Mouse (Mus musculus) splenic B cell, adult 2 months (primary cell): Measurements from ENCODE around the gene Tnfrsf8.
A peak's percentile ranks its signal among the peaks of the same experiment; 100 is the strongest.

Experiments used
- DNase-seq: peaks from one replicate; pipeline ENCODE4 v3.0.0-alpha.2; 2011; ENCODE audit warnings: low read depth, low spot score
- H3K27me3 ChIP-seq: 2 replicates; pipeline ENCODE4 v1.6.1; 2012; ENCODE audit warnings: mild to moderate bottlenecking, low read length, moderate library complexity, mixed read lengths; ENCODE audit not compliant: control insufficient read depth, poor library complexity, insufficient read depth, severe bottlenecking
- H3K36me3 ChIP-seq: 2 replicates; pipeline ENCODE4 v1.6.1; 2012; ENCODE audit warnings: mild to moderate bottlenecking, low read length, moderate library complexity, mixed read lengths; ENCODE audit not compliant: control insufficient read depth, poor library complexity, insufficient read depth, severe bottlenecking

Gene Tnfrsf8

GRCm38 (mm10) chr4:145295589-145296300 lies 19.2 kb downstream of the Tnfrsf8 start:
- no peaks in the 10 kb centered on the region for H3K27me3 ChIP-seq
- DNase-seq: peak; percentile 81
- H3K36me3 ChIP-seq: no peaks in the 10 kb centered on the region

DNA sequence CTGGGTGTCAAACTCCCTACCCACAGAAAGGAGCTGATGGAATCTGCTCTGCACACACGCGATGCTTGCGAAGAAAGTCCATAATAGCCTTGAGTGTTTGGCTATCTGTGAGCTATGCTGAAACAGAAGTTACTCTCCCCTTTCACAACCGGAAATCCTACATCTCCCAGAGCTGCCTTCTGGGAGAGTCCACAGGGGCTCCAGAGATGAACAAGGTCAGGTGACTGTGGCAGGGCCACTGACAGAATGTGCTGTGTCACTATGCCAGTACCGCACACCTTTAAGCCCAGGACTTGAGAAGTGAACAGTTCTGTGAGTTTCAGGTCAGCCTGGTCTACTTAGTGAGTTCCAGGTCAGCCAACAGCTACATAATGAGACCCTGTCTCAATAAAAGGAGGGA lies 20.4 kb downstream of the Tnfrsf8 start:
- H3K27me3 ChIP-seq: no peaks in the 10 kb centered on the region
- DNase-seq: no peak

DNA sequence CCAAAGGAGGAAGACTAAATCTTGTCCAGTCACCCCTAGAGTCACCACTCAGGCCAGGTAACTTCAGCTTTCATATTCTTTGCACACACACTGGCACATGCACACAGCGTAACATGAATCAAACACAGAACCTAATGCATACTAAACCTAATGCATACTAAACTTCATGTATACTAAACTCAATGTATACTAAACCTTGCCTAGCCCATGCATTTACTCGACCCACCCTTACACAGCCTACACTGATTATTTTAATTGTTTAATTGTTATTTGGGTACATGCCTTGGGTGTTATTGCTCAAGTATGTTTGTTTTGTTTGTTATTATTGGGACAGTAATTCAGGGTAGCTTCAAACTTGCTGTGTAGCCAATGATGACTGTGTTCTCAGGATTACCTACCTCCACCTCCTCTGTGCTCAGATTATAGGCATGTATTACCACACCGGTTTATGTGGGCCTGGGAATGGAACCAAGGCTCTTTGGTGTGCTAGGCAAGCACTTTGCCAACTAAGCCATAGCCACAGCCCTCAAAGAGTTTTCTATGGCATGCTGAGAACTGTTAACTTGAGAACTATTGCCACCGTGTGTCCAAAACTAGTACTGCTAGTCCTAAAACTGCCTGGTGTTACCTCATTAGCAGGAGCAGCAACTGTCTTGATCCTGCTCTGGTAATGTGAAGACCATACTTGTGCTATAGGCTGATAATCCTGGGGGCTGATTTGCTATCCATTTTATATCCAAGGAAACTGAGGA lies 28.4 kb downstream of the Tnfrsf8 start:
- no peaks in the 10 kb centered on the region for H3K27me3 ChIP-seq
- no peaks in the 10 kb centered on the region for H3K36me3 ChIP-seq
- DNase-seq: peak; percentile 90

More for the DNA sequence above, 20.4 kb downstream of the Tnfrsf8 start:
- no peaks in the 10 kb centered on the region for H3K36me3 ChIP-seq

DNA sequence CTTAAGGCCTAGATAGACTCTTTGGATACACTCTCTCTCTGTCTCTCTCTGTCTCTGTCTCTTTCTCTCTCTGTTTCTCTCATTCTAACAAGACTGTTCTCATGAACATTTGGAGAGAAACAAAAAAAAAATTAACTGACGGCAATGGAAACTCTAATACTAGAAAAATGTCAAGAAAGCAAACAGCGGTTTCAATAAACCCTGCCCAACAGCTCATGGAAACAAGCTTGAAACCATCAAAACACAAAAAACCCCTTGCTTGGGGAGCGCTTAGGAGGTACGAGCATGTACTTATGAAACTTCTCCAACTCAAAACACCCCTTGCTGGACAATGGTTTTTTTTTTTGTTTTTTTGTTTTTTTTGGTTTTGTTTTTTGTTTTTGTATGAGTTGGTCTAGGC lies 30.3 kb downstream of the Tnfrsf8 start:
- Histone ChIP-seq H3K27me3 (no peaks in the 10 kb centered on the region), H3K36me3 (no peaks in the 10 kb centered on the region)
- DNase-seq: no peak

- no peak for DNase-seq
- H3K36me3 ChIP-seq: no peaks in the 10 kb centered on the region
- no peaks in the 10 kb centered on the region for H3K27me3 ChIP-seq
Measured at GRCm38 (mm10) chr4:145283441-145283840, 31.5 kb downstream of the Tnfrsf8 start.

GRCm38 (mm10) chr4:145280966-145281365 lies 34.0 kb downstream of the Tnfrsf8 start:
- DNase-seq: no peak
- H3K36me3 ChIP-seq: no peaks in the 10 kb centered on the region
- H3K27me3 ChIP-seq: no peaks in the 10 kb centered on the region

GRCm38 (mm10) chr4:145278724-145279370 lies 36.1 kb downstream of the Tnfrsf8 start:
- H3K27me3 ChIP-seq: no peaks in the 10 kb centered on the region
- DNase-seq: no peak
- H3K36me3 ChIP-seq: no peaks in the 10 kb centered on the region

GRCm38 (mm10) chr4:145278231-145278630 lies 36.7 kb downstream of the Tnfrsf8 start:
- Histone ChIP-seq H3K36me3 (no peaks in the 10 kb centered on the region), H3K27me3 (no peaks in the 10 kb centered on the region)
- no peak for DNase-seq

DNA sequence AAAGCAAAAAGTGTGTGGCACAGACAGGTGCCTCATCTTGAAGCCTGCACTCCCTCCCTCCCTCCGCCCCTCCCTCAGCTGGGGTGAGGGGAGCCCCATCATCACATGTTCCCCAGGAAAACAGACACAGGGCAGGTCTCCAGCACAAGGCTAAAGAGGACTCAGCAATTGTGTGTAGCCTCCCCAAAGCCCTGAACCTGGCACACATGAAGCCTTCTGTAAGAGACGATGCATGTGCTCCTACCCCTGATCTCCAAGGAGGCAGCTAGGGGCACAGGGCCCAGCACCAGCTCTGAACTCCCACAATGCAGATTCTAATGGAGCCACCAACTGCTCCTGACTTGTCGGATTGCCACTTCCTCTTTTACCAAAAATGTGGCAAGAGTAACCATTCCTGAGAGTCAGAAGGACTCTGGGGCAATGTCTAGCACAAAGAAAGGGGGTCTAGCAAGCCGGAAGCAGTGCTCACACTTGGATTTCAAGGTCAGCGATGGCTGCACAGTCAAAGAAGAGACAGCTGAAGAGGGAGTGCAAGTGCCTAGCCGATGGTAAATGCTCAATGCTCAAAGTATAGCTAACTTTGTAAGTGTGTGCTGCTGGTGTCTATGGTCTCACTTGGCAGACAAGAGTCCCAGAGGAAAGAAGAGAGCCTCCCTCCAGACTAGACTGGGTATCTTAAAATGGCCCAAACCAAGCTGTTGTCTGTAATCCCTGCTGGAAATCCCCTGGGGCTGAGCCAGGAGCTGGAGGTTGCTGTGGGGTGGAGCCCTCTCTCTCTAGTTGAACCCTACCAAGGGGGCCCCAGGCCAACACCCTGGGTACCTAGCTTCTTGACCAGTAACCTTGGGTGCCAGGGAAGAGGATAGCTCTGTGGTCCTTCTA lies 38.4 kb downstream of the Tnfrsf8 start:
- Histone ChIP-seq H3K27me3 (no peaks in the 10 kb centered on the region), H3K36me3 (no peaks in the 10 kb centered on the region)
- no peak for DNase-seq

DNA sequence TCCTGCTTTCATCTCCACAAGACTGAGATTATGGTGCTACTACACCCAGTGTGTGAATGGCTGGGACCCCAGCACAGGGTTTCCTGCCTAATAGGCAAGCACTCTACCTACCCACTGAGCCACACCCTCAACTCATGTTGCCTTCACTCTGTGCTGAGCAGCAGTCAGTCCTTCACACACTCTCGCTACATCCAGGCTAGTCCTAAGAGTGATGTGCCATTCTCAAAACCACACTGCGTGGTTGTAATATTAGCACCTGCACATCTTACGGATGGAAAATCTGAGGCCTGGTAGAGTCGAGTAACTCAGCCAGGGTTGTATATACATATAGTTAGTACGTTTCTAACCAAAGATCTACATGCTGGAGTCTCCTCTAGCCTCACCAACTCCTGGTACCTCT lies 40.1 kb downstream of the Tnfrsf8 start:
- Histone ChIP-seq H3K36me3 (no peaks in the 10 kb centered on the region), H3K27me3 (no peaks in the 10 kb centered on the region)
- no peak for DNase-seq

DNA sequence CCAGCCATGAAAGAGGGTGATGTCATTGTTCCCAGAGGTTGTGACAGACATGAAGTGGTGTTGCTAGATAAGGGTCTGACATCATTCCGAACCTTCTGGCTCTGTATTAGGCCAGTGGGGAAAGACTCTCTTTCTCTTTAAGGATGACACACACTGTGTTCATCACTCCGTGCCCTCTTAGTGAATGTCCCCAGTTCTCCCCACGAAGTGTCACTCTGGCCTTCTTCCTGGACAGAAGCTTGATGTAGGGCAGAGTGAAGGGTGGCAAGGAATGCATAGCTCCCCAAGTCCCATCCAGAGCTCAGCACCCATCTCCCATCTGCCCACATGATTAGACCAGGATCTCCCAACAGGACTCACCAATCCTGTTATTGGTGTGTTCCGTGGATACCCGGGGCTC lies 41.0 kb downstream of the Tnfrsf8 start:
- no peak for DNase-seq
- no peaks in the 10 kb centered on the region for H3K27me3 ChIP-seq
- no peaks in the 10 kb centered on the region for H3K36me3 ChIP-seq

GRCm38 (mm10) chr4:145272763-145273162 lies 42.2 kb downstream of the Tnfrsf8 start:
- no peak for DNase-seq
- no peaks in the 10 kb centered on the region for H3K36me3 ChIP-seq
- H3K27me3 ChIP-seq: no peaks in the 10 kb centered on the region

DNA sequence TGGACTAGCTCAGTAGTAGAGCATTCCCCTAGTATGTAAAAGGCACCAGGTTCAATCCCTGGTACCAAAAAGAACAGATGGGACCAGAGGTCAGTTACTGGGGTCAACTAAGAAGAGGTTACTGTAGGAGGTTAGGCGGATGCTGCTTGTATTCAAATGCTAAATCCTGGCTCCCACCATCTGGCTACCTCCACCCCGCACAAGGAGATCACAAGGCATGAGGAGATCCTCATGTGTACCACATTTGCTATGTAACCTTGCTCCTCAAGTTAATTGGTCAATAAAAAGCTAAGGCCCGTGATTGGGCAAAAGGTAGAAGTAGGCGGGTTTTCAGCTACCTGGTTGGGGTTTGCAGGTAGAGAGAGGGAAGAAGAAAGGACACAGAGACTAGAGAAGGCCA lies 43.3 kb downstream of the Tnfrsf8 start:
- Histone ChIP-seq H3K27me3 (no peaks in the 10 kb centered on the region), H3K36me3 (no peaks in the 10 kb centered on the region)
- no peak for DNase-seq

- no peaks in the 10 kb centered on the region for H3K27me3 ChIP-seq
- H3K36me3 ChIP-seq: no peaks in the 10 kb centered on the region
- DNase-seq: no peak
Measured at GRCm38 (mm10) chr4:145270136-145270535, 44.8 kb downstream of the Tnfrsf8 start.
